Mouse (Mus musculus) olfactory bulb, adult 2 months (tissue): ENCODE data around the gene Cidec.

ENCODE experiments used
- CTCF ChIP-seq: fragments of 200-500 bp; IDR thresholded peaks from 2 replicates; pipeline ENCODE4 v1.5.1; 2012; ENCODE audit warnings: low read depth, mild to moderate bottlenecking, low read length, moderate library complexity; ENCODE audit not compliant: insufficient read depth
- POLR2A ChIP-seq: fragments of 200-500 bp; IDR thresholded peaks from 2 replicates; pipeline ENCODE4 v1.6.1; 2012; ENCODE audit warnings: mild to moderate bottlenecking, low read depth, low read length, moderate library complexity; ENCODE audit not compliant: insufficient read depth

GRCm38 (mm10) chr6:113438721-113439430 is 3.3 kb upstream of the Cidec start:
- no peak for TF ChIP-seq CTCF
- no peak for TF ChIP-seq POLR2A
